Mouse (Mus musculus) erythroid progenitor cell, adult 5-6 weeks (primary cell): ENCODE measurements around the gene Atp2c2. TPM values are rescaled to one million over a fixed set of nuclear protein-coding genes. Genes with fewer than 3 reads are reported as not detected.

Experiments
- ATAC-seq: replicated peaks from 2 replicates; pipeline ENCODE4 v1.8.0; 2016; ENCODE audit warnings: moderate number of reproducible peaks, mild to moderate bottlenecking, moderate TSS enrichment, inconsistent platforms; ENCODE audit not compliant: poor library complexity, low FRiP score, severe bottlenecking
- total RNA-seq, 2 experiments: library from RNA; stranded (forward) in 1 of 2; stranded (reverse) in 1 of 2; fragments of 150-400 nt in 1 of 2; fragments of 186-747, 209-891 nt in 1 of 2; gene quantifications; 2 replicates each; pipeline versions ENCODE4 v1.2.3 to v1.2.4; 2015 to 2017; ENCODE audit warnings: low replicate concordance in 2 of 2

The Atp2c2 gene
- total RNA-seq, 2 experiments from 2014 or later: not detected

GRCm38 (mm10) chr8:119780402-119781049, 80.7 kb downstream of the Atp2c2 start:
- ATAC-seq: no peak

GRCm38 (mm10) chr8:119781086-119781840, 81.5 kb downstream of the Atp2c2 start:
- ATAC-seq: no peak

GRCm38 (mm10) chr8:119782715-119783114, 82.9 kb downstream of the Atp2c2 start:
- no peak for ATAC-seq

- ATAC-seq: no peak
Observed at GRCm38 (mm10) chr8:119783579-119783978, 83.8 kb downstream of the Atp2c2 start.

GRCm38 (mm10) chr8:119784141-119784574, 84.3 kb downstream of the Atp2c2 start:
- ATAC-seq: no peak

GRCm38 (mm10) chr8:119784676-119785075, 84.9 kb downstream of the Atp2c2 start:
- no peak for ATAC-seq

- no peak for ATAC-seq
Observed at GRCm38 (mm10) chr8:119785764-119786405, 86.1 kb downstream of the Atp2c2 start.

GRCm38 (mm10) chr8:119786871-119787270, 87.1 kb downstream of the Atp2c2 start:
- ATAC-seq: no peak

- no peak for ATAC-seq
Observed at GRCm38 (mm10) chr8:119787341-119787740, 87.5 kb downstream of the Atp2c2 start.

- ATAC-seq: no peak
Observed at GRCm38 (mm10) chr8:119788607-119789381, 89.0 kb downstream of the Atp2c2 start.

GRCm38 (mm10) chr8:119789581-119789980, 89.8 kb downstream of the Atp2c2 start:
- ATAC-seq: no peak

GRCm38 (mm10) chr8:119791804-119792704, 92.2 kb downstream of the Atp2c2 start:
- ATAC-seq: no peak

- ATAC-seq: no peak
Observed at GRCm38 (mm10) chr8:119794689-119795088, 94.9 kb downstream of the Atp2c2 start.

- no peak for ATAC-seq
Observed at GRCm38 (mm10) chr8:119795651-119796050, 95.8 kb downstream of the Atp2c2 start.

GRCm38 (mm10) chr8:119798170-119798964, 98.6 kb downstream of the Atp2c2 start:
- no peak for ATAC-seq

- ATAC-seq: no peak
Observed at GRCm38 (mm10) chr8:119798965-119799264, 99.1 kb downstream of the Atp2c2 start.

GRCm38 (mm10) chr8:119801168-119801567, 101.4 kb downstream of the Atp2c2 start:
- ATAC-seq: no peak

GRCm38 (mm10) chr8:119802592-119802991, 102.8 kb downstream of the Atp2c2 start:
- no peak for ATAC-seq
